Mouse (Mus musculus): Measurements from ENCODE around the gene Eid2. TPM values are rescaled to one million over a fixed set of nuclear protein-coding genes. Genes with fewer than 3 reads are reported as not detected.

The Eid2 gene
- polyA plus RNA-seq (2014; fragmentation: Illumina TruSeq; extraction: RNeasy Lipid Tissue Mini Kit (QIAGEN cat#74804); ENCODE audit: low replicate concordance): 1.9 TPM

GRCm38 (mm10) chr7:28267129-28268041, at the start of gene Eid2:
Eid2 (plus strand) TSS chr7:28267881.

GRCm38 (mm10) chr7:28277615-28278278, 10.1 kb downstream of the Eid2 start, which contains the start of gene Eid2b:
Eid2b (plus strand) TSS chr7:28277739.

GRCm38 (mm10) chr7:28290638-28291590, 23.2 kb downstream of the Eid2 start, which contains the start of gene Selenov:
Selenov (minus strand) TSS chr7:28291186.

GRCm38 (mm10) chr7:28301616-28302433, 34.1 kb downstream of the Eid2 start, which contains the start of gene Dll3:
Dll3 (minus strand) TSS chr7:28302238.

GRCm38 (mm10) chr7:28311926-28312543, 44.4 kb downstream of the Eid2 start, which contains the start of gene Timm50:
Timm50 (minus strand) TSS chr7:28312072.

Other genes with a start within 250 kb of the Eid2 start
- gene Psmc4, start 217.8 kb upstream of the Eid2 start, polyA plus RNA-seq (2014; fragmentation: Illumina TruSeq; extraction: RNeasy Lipid Tissue Mini Kit (QIAGEN cat#74804); ENCODE audit: low replicate concordance): 15.1 TPM
- 12.5 TPM for gene Fcgbp, start 196.6 kb upstream of the Eid2 start, polyA plus RNA-seq (2014; fragmentation: Illumina TruSeq; extraction: RNeasy Lipid Tissue Mini Kit (QIAGEN cat#74804); ENCODE audit: low replicate concordance)
- not detected for gene 9530053A07Rik, start 138.4 kb upstream of the Eid2 start, polyA plus RNA-seq (2014; fragmentation: Illumina TruSeq; extraction: RNeasy Lipid Tissue Mini Kit (QIAGEN cat#74804); ENCODE audit: low replicate concordance)
- 9.7 TPM for gene Fbl, start 98.2 kb upstream of the Eid2 start, polyA plus RNA-seq (2014; fragmentation: Illumina TruSeq; extraction: RNeasy Lipid Tissue Mini Kit (QIAGEN cat#74804); ENCODE audit: low replicate concordance)
- gene Dyrk1b, start 88.4 kb upstream of the Eid2 start, polyA plus RNA-seq (2014; fragmentation: Illumina TruSeq; extraction: RNeasy Lipid Tissue Mini Kit (QIAGEN cat#74804); ENCODE audit: low replicate concordance): 0.19 TPM
- 5.1 TPM for gene Eid2b, start 9.9 kb downstream of the Eid2 start, polyA plus RNA-seq (2014; fragmentation: Illumina TruSeq; extraction: RNeasy Lipid Tissue Mini Kit (QIAGEN cat#74804); ENCODE audit: low replicate concordance)
- gene Selenov, start 23.3 kb downstream of the Eid2 start, polyA plus RNA-seq (2014; fragmentation: Illumina TruSeq; extraction: RNeasy Lipid Tissue Mini Kit (QIAGEN cat#74804); ENCODE audit: low replicate concordance): not detected
- not detected for gene Dll3, start 34.4 kb downstream of the Eid2 start, polyA plus RNA-seq (2014; fragmentation: Illumina TruSeq; extraction: RNeasy Lipid Tissue Mini Kit (QIAGEN cat#74804); ENCODE audit: low replicate concordance)
- gene Timm50, start 44.2 kb downstream of the Eid2 start, polyA plus RNA-seq (2014; fragmentation: Illumina TruSeq; extraction: RNeasy Lipid Tissue Mini Kit (QIAGEN cat#74804); ENCODE audit: low replicate concordance): 3.6 TPM
- 17.7 TPM for gene Supt5, start 70.9 kb downstream of the Eid2 start, polyA plus RNA-seq (2014; fragmentation: Illumina TruSeq; extraction: RNeasy Lipid Tissue Mini Kit (QIAGEN cat#74804); ENCODE audit: low replicate concordance)
- gene Rps16, start 82.8 kb downstream of the Eid2 start, polyA plus RNA-seq (2014; fragmentation: Illumina TruSeq; extraction: RNeasy Lipid Tissue Mini Kit (QIAGEN cat#74804); ENCODE audit: low replicate concordance): 88.0 TPM
- gene Plekhg2, start 104.7 kb downstream of the Eid2 start, polyA plus RNA-seq (2014; fragmentation: Illumina TruSeq; extraction: RNeasy Lipid Tissue Mini Kit (QIAGEN cat#74804); ENCODE audit: low replicate concordance): 1.4 TPM
- 49.2 TPM for gene Zfp36, start 112.4 kb downstream of the Eid2 start, polyA plus RNA-seq (2014; fragmentation: Illumina TruSeq; extraction: RNeasy Lipid Tissue Mini Kit (QIAGEN cat#74804); ENCODE audit: low replicate concordance)
- 1.0 TPM for gene Med29, start 124.8 kb downstream of the Eid2 start, polyA plus RNA-seq (2014; fragmentation: Illumina TruSeq; extraction: RNeasy Lipid Tissue Mini Kit (QIAGEN cat#74804); ENCODE audit: low replicate concordance)
- gene Paf1, start 125.1 kb downstream of the Eid2 start, polyA plus RNA-seq (2014; fragmentation: Illumina TruSeq; extraction: RNeasy Lipid Tissue Mini Kit (QIAGEN cat#74804); ENCODE audit: low replicate concordance): 41.1 TPM
- gene Gmfg, start 169.6 kb downstream of the Eid2 start, polyA plus RNA-seq (2014; fragmentation: Illumina TruSeq; extraction: RNeasy Lipid Tissue Mini Kit (QIAGEN cat#74804); ENCODE audit: low replicate concordance): 12.2 TPM
- not detected for gene Lrfn1, start 184.1 kb downstream of the Eid2 start, polyA plus RNA-seq (2014; fragmentation: Illumina TruSeq; extraction: RNeasy Lipid Tissue Mini Kit (QIAGEN cat#74804); ENCODE audit: low replicate concordance)
- not detected for gene Ifnl2, start 242.6 kb downstream of the Eid2 start, polyA plus RNA-seq (2014; fragmentation: Illumina TruSeq; extraction: RNeasy Lipid Tissue Mini Kit (QIAGEN cat#74804); ENCODE audit: low replicate concordance)

Data from small intestine, adult 10 weeks (tissue).